11 mouse cellular contexts compared by ENCODE assay signal in the genomic region with DNA sequence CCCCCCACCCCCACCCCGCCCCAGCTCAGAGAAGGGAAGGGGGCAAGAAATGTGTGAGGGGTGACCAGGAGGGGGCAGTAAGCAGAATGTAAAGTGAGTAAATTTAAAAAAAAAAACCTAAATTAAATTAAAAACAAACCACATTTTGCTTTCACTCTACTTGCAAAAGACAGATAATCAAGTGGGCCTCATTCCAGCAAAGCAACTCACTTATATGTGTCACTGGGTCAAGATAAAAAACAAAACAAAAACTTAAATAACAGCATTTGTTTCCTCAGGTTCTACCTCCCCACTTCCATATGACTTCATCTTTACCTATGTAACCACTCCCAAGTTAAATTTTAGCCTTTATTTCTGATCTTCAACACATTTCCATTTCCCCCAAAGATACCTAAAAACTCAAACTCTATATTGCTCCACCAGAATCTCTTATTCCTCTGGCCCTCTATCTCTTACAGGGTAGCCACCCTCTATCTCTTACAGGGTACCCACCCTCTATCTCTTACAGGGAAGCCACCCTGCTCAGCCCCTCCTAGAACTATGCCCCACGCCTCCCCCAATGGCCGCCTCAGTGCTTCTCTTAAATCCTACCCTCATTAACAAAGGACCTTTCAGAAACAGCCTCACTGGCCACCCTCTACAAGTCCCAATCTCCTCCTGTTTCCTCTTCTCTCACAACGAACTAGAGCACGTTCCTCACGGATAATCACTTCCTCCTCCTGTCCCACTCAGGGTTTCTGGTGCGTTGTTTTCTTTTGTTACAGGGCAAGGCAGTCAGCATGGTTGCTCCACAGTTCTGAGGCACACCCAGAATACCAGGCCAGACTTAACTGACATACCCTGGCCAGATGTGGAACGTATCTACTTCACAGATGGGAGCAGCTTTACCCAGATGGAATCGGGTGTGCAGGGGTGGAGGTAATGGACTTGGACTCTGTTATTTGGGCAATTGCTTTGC. TPM values are rescaled to one million over a fixed set of nuclear protein-coding genes. Genes with fewer than 3 reads are reported as not detected.
DNase-seq lines count a peak whose midpoint lies in the region; ATAC-seq and TF ChIP-seq lines count a peak whose summit lies in the region.
"Had no signal": no experiment of that assay in that cellular context is flagged by ENCODE, and none has a peak within 500 bp of the region (broad histone marks: within the 10 kb centered on the region; RNA-seq: fewer than 3 reads in every experiment).

No protein-coding gene starts in this region.

- WGBS in heart, embryonic 14.5 days: 65% methylated on average over 9 of the region's 9 CpGs
- WGBS in heart, adult 2 months: 47% methylated on average over 9 of the region's 9 CpGs
- WGBS in embryonic facial prominence, embryonic 15.5 days: 48% methylated on average over 9 of the region's 9 CpGs
- WGBS in liver, embryonic 13.5 days (ENCODE audit: insufficient replicate concordance): 22% methylated on average over 9 of the region's 9 CpGs

- H3K27ac ChIP-seq in heart, embryonic 14.5 days (replicated peaks in 1 of 2; ENCODE audit: control insufficient read depth in 1 of 2, insufficient read depth in 1 of 2, low read depth in 2 of 2, low read length in 2 of 2): peak overlapping the region; percentile 44 to 56; a peak in 2 of 4 replicates
- no peak overlapping the region for H3K27ac ChIP-seq in heart, adult 2 months
- H3K27ac ChIP-seq in embryonic facial prominence, embryonic 15.5 days (replicated peaks): peak overlapping the region; percentile 34; the same call in 1 of the 2 replicates
- peak overlapping the region; percentile 89 for H3K27ac ChIP-seq in liver, embryonic 13.5 days

- H3K4me1 ChIP-seq in heart, embryonic 14.5 days (ENCODE audit: control insufficient read depth in 2 of 2, insufficient read depth in 2 of 2, low read length in 2 of 2): peaks cover 8 to 19% of the 10 kb centered on the region in 2 experiments; a peak in 3 of 4 replicates
- H3K4me1 ChIP-seq in heart, adult 2 months (ENCODE audit: control insufficient read depth, insufficient read depth, low read length): 0 out of 2 replicates have a peak, but pooled peaks cover under 1% of the 10 kb centered on the region
- H3K4me1 ChIP-seq in embryonic facial prominence, embryonic 15.5 days: 0 out of 2 replicates have a peak, but pooled peaks cover 5% of the 10 kb centered on the region
- H3K4me1 ChIP-seq in liver, embryonic 13.5 days (replicated peaks): peaks cover 60% of the 10 kb centered on the region
- H3K4me1 ChIP-seq: lung, embryonic 15.5 days had no signal

- H3K36me3 ChIP-seq in heart, embryonic 14.5 days (ENCODE audit: control insufficient read depth, insufficient read depth, low read length): no peaks in the 10 kb centered on the region
- H3K36me3 ChIP-seq in heart, adult 2 months (ENCODE audit: control insufficient read depth, insufficient read depth, low read length): no peaks in the 10 kb centered on the region
- 0 out of 2 replicates have a peak, but pooled peaks cover 9% of the 10 kb centered on the region for H3K36me3 ChIP-seq in embryonic facial prominence, embryonic 15.5 days
- H3K36me3 ChIP-seq in liver, embryonic 13.5 days: peaks cover 7% of the 10 kb centered on the region
- H3K36me3 ChIP-seq: lung, embryonic 15.5 days had no signal

- H3K4me2 ChIP-seq in heart, embryonic 14.5 days (ENCODE audit: low read length): no peak overlapping the region
- no peak overlapping the region for H3K4me2 ChIP-seq in embryonic facial prominence, embryonic 15.5 days (replicated peaks)
- H3K4me2 ChIP-seq in liver, embryonic 13.5 days: peak overlapping the region; percentile 56
- H3K4me2 ChIP-seq: lung, embryonic 15.5 days had no signal

- no peak for TF ChIP-seq CTCF in heart, adult 2 months (IDR thresholded peaks at IDR 0.05)

- no peak for TF ChIP-seq POLR2A in heart, adult 2 months (IDR thresholded peaks at IDR 0.05; ENCODE audit: insufficient read depth, low read depth, low read length)

- H3K4me3 ChIP-seq in heart, embryonic 14.5 days (ENCODE audit: control insufficient read depth in 1 of 2, insufficient read depth in 1 of 2, low read depth in 1 of 2, low read length in 2 of 2): no peak overlapping the region
- no peak overlapping the region for H3K4me3 ChIP-seq in heart, adult 2 months
- H3K4me3 ChIP-seq in embryonic facial prominence, embryonic 15.5 days (replicated peaks): no peak overlapping the region
- no peak overlapping the region for H3K4me3 ChIP-seq in liver, embryonic 13.5 days (replicated peaks)
- H3K4me3 ChIP-seq: lung, embryonic 15.5 days had no signal

- peak; percentile 21; the same call in 1 of the 2 replicates for ATAC-seq in heart, embryonic 14.5 days (ENCODE audit: insufficient number of reproducible peaks, insufficient read depth, low FRiP score, low read depth)
- no peak for ATAC-seq in embryonic facial prominence, embryonic 15.5 days (ENCODE audit: insufficient number of reproducible peaks, low FRiP score, low TSS enrichment, low read depth)
- peak; percentile 96 for ATAC-seq in liver, embryonic 13.5 days (ENCODE audit: low read depth)

- H3K27me3 ChIP-seq in heart, embryonic 14.5 days (ENCODE audit: control insufficient read depth, insufficient read depth, low read length): no peaks in the 10 kb centered on the region
- no peaks in the 10 kb centered on the region for H3K27me3 ChIP-seq in heart, adult 2 months (ENCODE audit: control insufficient read depth, insufficient read depth, low read length)
- no peaks in the 10 kb centered on the region for H3K27me3 ChIP-seq in embryonic facial prominence, embryonic 15.5 days
- H3K27me3 ChIP-seq in liver, embryonic 13.5 days: no peaks in the 10 kb centered on the region
- H3K27me3 ChIP-seq: lung, embryonic 15.5 days had no signal

- no peak overlapping the region for H3K9ac ChIP-seq in heart, embryonic 14.5 days (ENCODE audit: low read length)
- H3K9ac ChIP-seq in heart, adult 2 months (ENCODE audit: low read depth, low read length): no peak overlapping the region
- no peak overlapping the region for H3K9ac ChIP-seq in embryonic facial prominence, embryonic 15.5 days
- peak overlapping the region; percentile 60 for H3K9ac ChIP-seq in liver, embryonic 13.5 days
- H3K9ac ChIP-seq: lung, embryonic 15.5 days had no signal

- no peak for TF ChIP-seq EP300 in heart, adult 2 months (IDR thresholded peaks at IDR 0.05; ENCODE audit: insufficient read depth, low read depth, low read length)

- H3K79me2 ChIP-seq in heart, adult 2 months (replicated peaks; ENCODE audit: control insufficient read depth, insufficient read depth, low read length): no peaks in the 10 kb centered on the region

- intact Hi-C loops in heart, adult 2 months (cut with DNase I): no loop called here

- DNase-seq in heart, adult 2 months: no peak
- DNase-seq in R1 (ENCODE audit: low read depth, low spot score) (peak; percentile 63), MN1 (ENCODE audit: low spot score) (no peak)
- DNase-seq in liver, embryonic 13.5 days: peak; percentile 45
- no peak for DNase-seq in frontal cortex, postnatal 25 days (ENCODE audit: low spot score in 2 of 2)
- DNase-seq in B cell, adult 2 months: no peak
- DNase-seq: kidney, postnatal 36 days; right cerebral cortex, postnatal 25 days had no signal

- H3K9me3 ChIP-seq in heart, embryonic 14.5 days (ENCODE audit: control insufficient read depth, low read length): no peaks in the 10 kb centered on the region
- no peaks in the 10 kb centered on the region for H3K9me3 ChIP-seq in embryonic facial prominence, embryonic 15.5 days (replicated peaks)
- H3K9me3 ChIP-seq in liver, embryonic 13.5 days (replicated peaks): no peaks in the 10 kb centered on the region
- H3K9me3 ChIP-seq: lung, embryonic 15.5 days had no signal

RNA-seq across cellular contexts. Expression of gene Ift80, which starts 28.6 kb away (rescaled TPM):
- 9.3 and 9.7 TPM in 2 replicates for polyA plus RNA-seq in heart, embryonic 14.5 days (2014; fragmentation: Nextera tagmentation; extraction: Ambion mirVana)
- 1 to 10 TPM; 4.8 to 5.1 TPM for total RNA-seq in heart, adult 2 months (2021)
- polyA plus RNA-seq in heart, adult 2 months (2012; rRNA removed): 1.3 and 3.5 TPM in 2 replicates
- polyA plus RNA-seq in embryonic facial prominence, embryonic 15.5 days (2015; fragmentation: Nextera tagmentation; extraction: Ambion mirVana): 16.7 and 19.6 TPM in 2 replicates
- 5.9 and 7.1 TPM in 2 replicates for polyA plus RNA-seq in liver, embryonic 13.5 days (2015; fragmentation: Nextera tagmentation; extraction: Ambion mirVana)

RNA-seq across cellular contexts. Expression of gene Smc4, which starts 28.7 kb away (rescaled TPM):
- polyA plus RNA-seq in heart, embryonic 14.5 days (2014; fragmentation: Nextera tagmentation; extraction: Ambion mirVana): 150 and 151 TPM in 2 replicates
- 10 to 100 TPM; 11.1 to 12.0 TPM for total RNA-seq in heart, adult 2 months (2021)
- polyA plus RNA-seq in heart, adult 2 months (2012; rRNA removed): 1.5 and 3.3 TPM in 2 replicates
- 143 and 144 TPM in 2 replicates for polyA plus RNA-seq in embryonic facial prominence, embryonic 15.5 days (2015; fragmentation: Nextera tagmentation; extraction: Ambion mirVana)
- polyA plus RNA-seq in liver, embryonic 13.5 days (2015; fragmentation: Nextera tagmentation; extraction: Ambion mirVana): 166 and 219 TPM in 2 replicates

Comparison
In these comparisons a context has a peak if more than half of its experiments do, and no peak if none do; other contexts are left out.
1. RNA of gene Smc4, which starts 28.7 kb away (polyA plus RNA-seq): 166 to 219 TPM in liver, embryonic 13.5 days, 150 to 151 TPM in heart, embryonic 14.5 days and 143 to 144 TPM in embryonic facial prominence, embryonic 15.5 days; 1.5 to 3.3 TPM in heart, adult 2 months; every median in the first group is over 10 times any median in the second.
2. DNase-seq: peak in R1 (single experiment) and liver, embryonic 13.5 days (single experiment); none in heart, adult 2 months (0 of 2), frontal cortex, postnatal 25 days (0 of 2), B cell, adult 2 months (0 of 2) and MN1 (single experiment).